Mouse (Mus musculus) liver, adult 2 months (tissue): ENCODE measurements around the gene Map4k5.

ENCODE experiments used
- CTCF ChIP-seq: fragments of 200-500 bp; IDR thresholded peaks from 2 replicates; pipeline ENCODE4 v1.5.1; 2011; ENCODE audit warnings: low read depth, low read length, control low read depth
- POLR2A ChIP-seq: fragments of 200-500 bp; IDR thresholded peaks from 2 replicates; pipeline ENCODE4 v1.6.1; 2011; ENCODE audit warnings: low read length, control low read depth; ENCODE audit not compliant: insufficient read depth; ENCODE audit errors: extremely low read depth

DNA sequence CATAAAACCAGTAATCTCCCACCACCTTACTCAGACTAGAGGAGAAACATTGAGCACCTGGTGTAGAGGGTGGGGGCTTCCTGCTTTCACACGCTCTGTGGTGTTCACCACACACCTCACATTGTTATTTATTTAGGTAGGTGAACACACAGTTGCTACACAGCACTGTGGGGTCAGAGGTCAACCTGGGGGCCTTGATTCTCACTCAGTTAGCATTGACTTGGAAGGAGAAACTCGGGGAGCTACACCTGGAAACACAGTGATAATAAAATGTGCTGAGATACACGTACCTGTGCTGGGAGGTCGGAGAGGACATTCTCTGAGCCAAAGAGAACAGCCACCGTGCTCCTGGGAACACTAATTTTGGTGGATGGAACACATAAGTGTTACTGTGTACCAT lies 104.6 kb downstream of the Map4k5 start:
- TF ChIP-seq POLR2A = no peak
- no peak for TF ChIP-seq CTCF
